ENCODE assay signal across 13 mouse cellular contexts in genomic region chr7:100917751-100918150, GRCm38 (mm10). TPM values are rescaled to one million over a fixed set of nuclear protein-coding genes. Genes with fewer than 3 reads are reported as not detected.
DNase-seq lines count a peak whose midpoint lies in the region; ATAC-seq and TF ChIP-seq lines count a peak whose summit lies in the region.
"Had no signal": no experiment of that assay in that cellular context is flagged by ENCODE, and none has a peak within 500 bp of the region (broad histone marks: within the 10 kb centered on the region; RNA-seq: fewer than 3 reads in every experiment).

No protein-coding gene starts in this region.

- no peaks in the 10 kb centered on the region for H3K9me3 ChIP-seq in forebrain, embryonic 10.5 days
- no peaks in the 10 kb centered on the region for H3K9me3 ChIP-seq in forebrain, embryonic 13.5 days (replicated peaks)
- H3K9me3 ChIP-seq in limb, embryonic 10.5 days (replicated peaks): no peaks in the 10 kb centered on the region

- TF ChIP-seq CTCF in left cerebral cortex, adult 2 months (IDR thresholded peaks at IDR 0.05): no peak

- ATAC-seq in forebrain, embryonic 13.5 days: no peak
- ATAC-seq: activated CD4-positive, CD25-positive, alpha-beta regulatory T cell, adult 4 months; forebrain, postnatal 0 days; inflammation-experienced regulatory T-cells, adult 6 months had no signal

- intact Hi-C loops in left cerebral cortex, adult 2 months (cut with DNase I): no loop called here

- H3K36me3 ChIP-seq in forebrain, embryonic 10.5 days (replicated peaks): peaks cover 99% of the 10 kb centered on the region
- peaks cover 11% of the 10 kb centered on the region; the same call in 1 of the 2 replicates for H3K36me3 ChIP-seq in forebrain, embryonic 13.5 days (ENCODE audit: poor library complexity, severe bottlenecking)
- H3K36me3 ChIP-seq in limb, embryonic 10.5 days: peaks cover 89% of the 10 kb centered on the region

- WGBS in forebrain, embryonic 10.5 days: 72% methylated on average over 6 of the region's 6 CpGs
- WGBS in forebrain, embryonic 13.5 days: 80% methylated on average over 6 of the region's 6 CpGs
- 75% methylated on average over 6 of the region's 6 CpGs for WGBS in limb, embryonic 10.5 days

- H3K27me3 ChIP-seq in forebrain, embryonic 10.5 days (ENCODE audit: poor library complexity, severe bottlenecking): no peaks in the 10 kb centered on the region
- no peaks in the 10 kb centered on the region for H3K27me3 ChIP-seq in forebrain, embryonic 13.5 days
- no peaks in the 10 kb centered on the region for H3K27me3 ChIP-seq in limb, embryonic 10.5 days (ENCODE audit: low read depth, poor library complexity, severe bottlenecking)

- H3K4me2 ChIP-seq in forebrain, embryonic 13.5 days: no peak overlapping the region

- H3K27ac ChIP-seq in forebrain, embryonic 10.5 days: peak overlapping the region; percentile 77
- H3K27ac ChIP-seq in forebrain, embryonic 13.5 days: no peak overlapping the region
- peak overlapping the region; percentile 32 for H3K27ac ChIP-seq in left cerebral cortex, adult 2 months
- peak overlapping the region; percentile 82 for H3K27ac ChIP-seq in limb, embryonic 10.5 days

- no peak for DNase-seq in forebrain, embryonic 10.5 days (ENCODE audit: extremely low spot score, low spot score)
- DNase-seq in left cerebral cortex, adult 2 months (ENCODE audit: extremely low spot score in 1 of 2, low spot score in 2 of 2): no peak
- no peak for DNase-seq in left cerebral cortex, adult 18-20 months (ENCODE audit: low spot score in 2 of 2)
- peak; percentile 41 for DNase-seq in NIH3T3 (ENCODE audit: low read depth)
- no peak for DNase-seq in limb, embryonic 10.5 days (ENCODE audit: low spot score)
- DNase-seq in c-Kit-positive CD71-positive TER-119-positive erythroid progenitor cells, embryonic 14.5 days (ENCODE audit: low spot score): no peak
- DNase-seq in MN1 (ENCODE audit: low spot score): no peak
- DNase-seq: B cell, adult 2 months; cerebellum, postnatal 36 days; forebrain, postnatal 0 days had no signal

- H3K9ac ChIP-seq in forebrain, embryonic 13.5 days: no peak overlapping the region
- H3K9ac ChIP-seq: forebrain, postnatal 0 days had no signal

- no peak overlapping the region for H3K4me3 ChIP-seq in forebrain, embryonic 10.5 days
- no peak overlapping the region for H3K4me3 ChIP-seq in forebrain, embryonic 13.5 days
- H3K4me3 ChIP-seq in left cerebral cortex, adult 2 months: no peak overlapping the region
- H3K4me3 ChIP-seq in limb, embryonic 10.5 days: no peak overlapping the region

- peaks cover 75% of the 10 kb centered on the region for H3K4me1 ChIP-seq in forebrain, embryonic 10.5 days
- H3K4me1 ChIP-seq in forebrain, embryonic 13.5 days: peaks cover 39% of the 10 kb centered on the region
- H3K4me1 ChIP-seq in limb, embryonic 10.5 days: peaks cover 78% of the 10 kb centered on the region

RNA-seq across cellular contexts. Expression of gene Arhgef17, which starts 14.2 kb away (rescaled TPM):
- 6.5 TPM in 2 replicates for polyA plus RNA-seq in forebrain, embryonic 10.5 days (2016; fragmentation: Nextera tagmentation; extraction: Ambion mirVana)
- polyA plus RNA-seq in forebrain, embryonic 13.5 days (2015; fragmentation: Nextera tagmentation; extraction: Ambion mirVana): 4.4 and 4.7 TPM in 2 replicates
- 100 to 1,000 TPM; 134 to 142 TPM for total RNA-seq in left cerebral cortex, adult 2 months (2021)
- total RNA-seq in left cerebral cortex, adult 18-20 months (2021): 100 to 1,000 TPM; 136 to 141 TPM
- 9.6 and 11.0 TPM in 2 replicates for polyA plus RNA-seq in limb, embryonic 10.5 days (2016; fragmentation: Nextera tagmentation; extraction: Ambion mirVana)
- polyA plus RNA-seq: inflammation-experienced regulatory T-cells, adult 6 months had no signal

RNA-seq across cellular contexts. Expression of gene Relt, which starts 54.5 kb away (rescaled TPM):
- 5.0 and 5.7 TPM in 2 replicates for polyA plus RNA-seq in forebrain, embryonic 10.5 days (2016; fragmentation: Nextera tagmentation; extraction: Ambion mirVana)
- polyA plus RNA-seq in forebrain, embryonic 13.5 days (2015; fragmentation: Nextera tagmentation; extraction: Ambion mirVana): 2.4 and 3.1 TPM in 2 replicates
- total RNA-seq in left cerebral cortex, adult 2 months (2021): 10 to 100 TPM; 14.1 to 18.6 TPM
- 10 to 100 TPM; 13.2 to 21.8 TPM for total RNA-seq in left cerebral cortex, adult 18-20 months (2021)
- 5.9 and 7.9 TPM in 2 replicates for polyA plus RNA-seq in limb, embryonic 10.5 days (2016; fragmentation: Nextera tagmentation; extraction: Ambion mirVana)

RNA-seq across cellular contexts. Expression of gene P2ry6, which starts 56.7 kb away (rescaled TPM):
- polyA plus RNA-seq in forebrain, embryonic 10.5 days (2016; fragmentation: Nextera tagmentation; extraction: Ambion mirVana): 1.5 and 2.0 TPM in 2 replicates
- polyA plus RNA-seq in forebrain, embryonic 13.5 days (2015; fragmentation: Nextera tagmentation; extraction: Ambion mirVana): 1.4 and 1.5 TPM in 2 replicates
- 1 to 10 TPM; 2.3 to 4.0 TPM for total RNA-seq in left cerebral cortex, adult 2 months (2021)
- total RNA-seq in left cerebral cortex, adult 18-20 months (2021): 1 to 10 TPM; 2.6 to 3.0 TPM
- 1.1 and 1.6 TPM in 2 replicates for polyA plus RNA-seq in limb, embryonic 10.5 days (2016; fragmentation: Nextera tagmentation; extraction: Ambion mirVana)
